Mouse (Mus musculus) CH12.LX (cell line): ENCODE results near the gene Chrm3. TPM values are rescaled to one million over a fixed set of nuclear protein-coding genes. Genes with fewer than 3 reads are reported as not detected.

ENCODE experiments used
- DNase-seq: peaks from one replicate; pipeline ENCODE4 v3.0.0-alpha.2; 2013; ENCODE audit errors: extremely low read depth
- H3K27ac ChIP-seq: 2 replicates; pipeline ENCODE4 v1.5.1; 2012; ENCODE audit warnings: low read depth, mild to moderate bottlenecking, control low read depth, moderate library complexity; ENCODE audit not compliant: insufficient read depth
- H3K27me3 ChIP-seq: replicated peaks from 2 replicates; pipeline ENCODE3; 2012; ENCODE audit warnings: inconsistent platforms
- H3K36me3 ChIP-seq, 2 experiments: replicated peaks in 1 of 2; 2 replicates each; pipeline versions ENCODE3 to v1.6.1; 2012; ENCODE audit warnings: inconsistent platforms in 1 of 2, low read length in 1 of 2, mild to moderate bottlenecking in 1 of 2, mixed read lengths in 1 of 2, moderate library complexity in 1 of 2; ENCODE audit not compliant: control insufficient read depth in 1 of 2, insufficient read depth in 1 of 2
- H3K4me1 ChIP-seq, 2 experiments: 2 replicates each; pipeline ENCODE4 v1.6.1; 2012; ENCODE audit warnings: inconsistent platforms in 1 of 2, moderate library complexity in 1 of 2; ENCODE audit not compliant: insufficient read depth in 2 of 2, control insufficient read depth in 1 of 2
- H3K4me2 ChIP-seq: 2 replicates; pipeline ENCODE4 v1.6.1; 2012; ENCODE audit warnings: low read depth, mild to moderate bottlenecking, control low read depth; ENCODE audit not compliant: poor library complexity, insufficient read depth, severe bottlenecking
- H3K4me3 ChIP-seq, 3 experiments: fragments of 150-350 bp in 1 of 3; sonication (generic) in 1 of 3; replicated peaks in 1 of 3; 2 replicates each; pipeline versions ENCODE3 to v1.5.1; 2011 to 2012; ENCODE audit warnings: low read depth in 2 of 3, low read length in 2 of 3, mild to moderate bottlenecking in 2 of 3, moderate library complexity in 2 of 3, control low read depth in 1 of 3, improper control_type of control experiment in 1 of 3, inconsistent platforms in 1 of 3, mixed read lengths in 1 of 3; ENCODE audit not compliant: poor library complexity in 1 of 3
- H3K79me2 ChIP-seq: replicated peaks from 2 replicates; pipeline ENCODE4 v1.6.1; 2012; ENCODE audit warnings: mild to moderate bottlenecking, moderate library complexity; ENCODE audit not compliant: control insufficient read depth, poor library complexity, insufficient read depth, severe bottlenecking; ENCODE audit errors: extremely low read depth
- H3K9ac ChIP-seq: 2 replicates; pipeline ENCODE4 v1.6.1; 2012; ENCODE audit warnings: low read depth, mild to moderate bottlenecking, control low read depth, moderate library complexity; ENCODE audit not compliant: insufficient read depth
- H3K9me3 ChIP-seq: replicated peaks from 2 replicates; pipeline ENCODE3; 2012; ENCODE audit warnings: low read length, inconsistent platforms, mixed read lengths
- CHD1 ChIP-seq: IDR thresholded peaks from 2 replicates; pipeline ENCODE4 v1.6.1; 2012; ENCODE audit warnings: low read depth, low read length, improper control_type of control experiment, inconsistent platforms
- CHD2 ChIP-seq: IDR thresholded peaks from 2 replicates; pipeline ENCODE4 v1.6.1; 2011; ENCODE audit warnings: low read length, improper control_type of control experiment
- E2F4 ChIP-seq: IDR thresholded peaks from 2 replicates; pipeline ENCODE4 v1.6.1; 2011; ENCODE audit warnings: low read depth, low read length, improper control_type of control experiment; ENCODE audit not compliant: insufficient replicate concordance
- ELF1 ChIP-seq: IDR thresholded peaks from 2 replicates; pipeline ENCODE4 v1.6.1; 2014; ENCODE audit warnings: low read depth, mild to moderate bottlenecking, inconsistent platforms, low read length, improper control_type of control experiment
- ETS1 ChIP-seq: conservative IDR thresholded peaks from 2 replicates; pipeline ENCODE4 v1.6.1; 2012; ENCODE audit warnings: low read depth, mild to moderate bottlenecking, inconsistent platforms, low read length, improper control_type of control experiment, moderate library complexity
- GABPA ChIP-seq: IDR thresholded peaks from 2 replicates; pipeline ENCODE4 v1.6.1; 2012; ENCODE audit warnings: low read depth, low read length, improper control_type of control experiment, inconsistent platforms; ENCODE audit not compliant: insufficient replicate concordance
- IRF4 ChIP-seq: IDR thresholded peaks from 2 replicates; pipeline ENCODE4 v1.6.1; 2014; ENCODE audit warnings: low read depth, mild to moderate bottlenecking, inconsistent platforms, low read length, improper control_type of control experiment
- JUN ChIP-seq: IDR thresholded peaks from 2 replicates; pipeline ENCODE4 v1.6.1; 2011; ENCODE audit warnings: low read depth, mild to moderate bottlenecking, low read length, improper control_type of control experiment, moderate library complexity; ENCODE audit not compliant: insufficient read depth
- JUND ChIP-seq: conservative IDR thresholded peaks from 2 replicates; pipeline ENCODE4 v1.6.1; 2011; ENCODE audit warnings: low read depth, low read length, improper control_type of control experiment
- KAT2A ChIP-seq: IDR thresholded peaks from 2 replicates; pipeline ENCODE4 v1.6.1; 2012; ENCODE audit warnings: low read length, improper control_type of control experiment, inconsistent platforms; ENCODE audit not compliant: insufficient replicate concordance
- MAFK ChIP-seq: IDR thresholded peaks from 2 replicates; pipeline ENCODE4 v1.6.1; 2011; ENCODE audit warnings: low read length, improper control_type of control experiment; ENCODE audit not compliant: insufficient replicate concordance
- MAZ ChIP-seq: IDR thresholded peaks from 2 replicates; pipeline ENCODE4 v1.6.1; 2012; ENCODE audit warnings: low read depth, mild to moderate bottlenecking, inconsistent platforms, low read length, improper control_type of control experiment, moderate library complexity
- MEF2A ChIP-seq: IDR thresholded peaks from 2 replicates; pipeline ENCODE4 v1.6.1; 2014; ENCODE audit warnings: low read depth, mild to moderate bottlenecking, inconsistent platforms, low read length, improper control_type of control experiment, borderline replicate concordance
- MXI1 ChIP-seq: IDR thresholded peaks from 2 replicates; pipeline ENCODE4 v1.6.1; 2011; ENCODE audit warnings: mild to moderate bottlenecking, low read depth, low read length, improper control_type of control experiment
- MYC ChIP-seq: IDR thresholded peaks from 2 replicates; pipeline ENCODE4 v1.6.1; 2011; ENCODE audit warnings: low read depth, mild to moderate bottlenecking, improper control_type of control experiment, low read length
- NELFE ChIP-seq: IDR thresholded peaks from 2 replicates; pipeline ENCODE4 v1.6.1; 2011; ENCODE audit warnings: low read depth, low read length, improper control_type of control experiment
- NRF1 ChIP-seq: IDR thresholded peaks from 2 replicates; pipeline ENCODE4 v1.6.1; 2014; ENCODE audit warnings: low read depth, mild to moderate bottlenecking, inconsistent platforms, low read length, improper control_type of control experiment, moderate library complexity
- PAX5 ChIP-seq: IDR thresholded peaks from 2 replicates; pipeline ENCODE4 v1.6.1; 2012; ENCODE audit warnings: low read length, inconsistent platforms, mixed read lengths
- POLR2A ChIP-seq: IDR thresholded peaks from 2 replicates; pipeline ENCODE4 v1.6.1; 2011; ENCODE audit warnings: low read depth, mild to moderate bottlenecking, improper control_type of control experiment, low read length
- POLR2AphosphoS2 ChIP-seq: IDR thresholded peaks from 2 replicates; pipeline ENCODE4 v1.6.1; 2011; ENCODE audit warnings: low read depth, low read length, improper control_type of control experiment
- RAD21 ChIP-seq: IDR thresholded peaks from 2 replicates; pipeline ENCODE4 v1.6.1; 2011; ENCODE audit warnings: low read depth, mild to moderate bottlenecking, low read length, improper control_type of control experiment, moderate library complexity
- RCOR1 ChIP-seq: conservative IDR thresholded peaks from 2 replicates; pipeline ENCODE4 v1.6.1; 2012; ENCODE audit warnings: low read depth, mild to moderate bottlenecking, inconsistent platforms, low read length, improper control_type of control experiment
- SMC3 ChIP-seq: IDR thresholded peaks from 2 replicates; pipeline ENCODE4 v1.6.1; 2011; ENCODE audit warnings: low read depth, low read length, improper control_type of control experiment
- TBP ChIP-seq: conservative IDR thresholded peaks from 2 replicates; pipeline ENCODE4 v1.6.1; 2011; ENCODE audit warnings: low read depth, low read length, improper control_type of control experiment
- UBTF ChIP-seq: IDR thresholded peaks from 2 replicates; pipeline ENCODE4 v1.6.1; 2012; ENCODE audit warnings: low read depth, mild to moderate bottlenecking, inconsistent platforms, low read length, improper control_type of control experiment, moderate library complexity
- ZMIZ1 ChIP-seq: IDR thresholded peaks from 2 replicates; pipeline ENCODE4 v1.6.1; 2012; ENCODE audit warnings: low read depth, mild to moderate bottlenecking, inconsistent platforms, low read length, improper control_type of control experiment
- dilution Hi-C: fragments of 300-500 bp; cut with MboI; formaldehyde crosslinking; loops from 2 replicates; pipeline ENCODE4 v1.14.3; 2020; ENCODE audit warnings: low sequenced_read_pairs; ENCODE audit not compliant: extremely low pct_unique_long_range_greater_than_20kb, extremely low pct_ligation_motif_present
- in situ Hi-C: fragments of 300-500 bp; cut with MboI; formaldehyde crosslinking; loops from 3 replicates; pipeline ENCODE4 v1.14.3; 2019; ENCODE audit warnings: low sequenced_read_pairs, low pct_ligation_motif_present, low pct_unique_long_range_greater_than_20kb, mixed read lengths
- polyA plus RNA-seq: library from polyadenylated mRNA; unstranded; fragments of >175 nt; gene quantifications from 2 replicates; pipeline ENCODE4 v1.2.1, GENCODE M21; 2012; ENCODE audit warnings: low read depth; ENCODE audit not compliant: insufficient read length
- total RNA-seq, 2 experiments: library from RNA; depleted of rRNA; stranded (reverse); fragments of 300-350 nt in 1 of 2; fragments of >200 nt in 1 of 2; gene quantifications; 2 replicates each; pipeline ENCODE4 v1.2.3; 2012 to 2014

The Chrm3 gene
- total and polyA plus RNA-seq, 3 experiments: not detected

GRCm38 (mm10) chr13:10220403-10220802 lies 140.2 kb downstream of the Chrm3 start:
- H3K4me2 ChIP-seq: no peak overlapping the region

DNA sequence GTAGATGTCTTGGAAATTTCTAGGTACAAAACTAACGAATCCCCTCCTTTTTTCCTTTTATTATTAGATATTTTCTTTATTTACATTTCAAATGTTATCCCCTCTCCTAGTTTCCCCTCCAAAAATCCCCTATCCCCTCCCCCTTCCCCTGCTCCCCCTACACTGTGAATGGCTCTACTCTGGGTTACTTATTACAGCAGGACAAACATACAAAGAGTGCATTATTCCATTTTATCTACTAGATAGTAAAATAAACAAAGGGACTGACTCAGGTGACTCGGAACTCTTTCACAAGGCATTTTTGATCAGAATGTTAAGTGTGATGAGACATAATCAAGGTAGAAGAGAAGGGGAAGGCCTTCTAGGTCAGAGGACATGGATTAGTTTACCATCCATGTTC lies 148.5 kb downstream of the Chrm3 start:
- Histone ChIP-seq H3K27ac (no peak overlapping the region), H3K4me3 (no peak overlapping the region), H3K79me2 (no peaks in the 10 kb centered on the region), H3K4me1 (peaks cover 0 to 5% of the 10 kb centered on the region in 2 experiments; a peak in 1 of 4 replicates)
- DNase-seq: no peak
- dilution Hi-C loops: no loop called here
- no peak for TF ChIP-seq KAT2A
- TF ChIP-seq IRF4: no peak
- TF ChIP-seq MXI1: no peak
- no peak for TF ChIP-seq POLR2A
- no peak for TF ChIP-seq JUND
- no peak for TF ChIP-seq ETS1
- TF ChIP-seq MYC: no peak
- TF ChIP-seq CHD2: no peak
- TF ChIP-seq E2F4: no peak
- no peak for TF ChIP-seq CHD1
- no peak for TF ChIP-seq GABPA
- no peak for TF ChIP-seq POLR2AphosphoS2
- TF ChIP-seq, all 38 proteins: peak for 0
- Histone ChIP-seq H3K4me2 (no peak overlapping the region), H3K9me3 (no peaks in the 10 kb centered on the region), H3K27me3 (no peaks in the 10 kb centered on the region), H3K36me3 (no peaks in the 10 kb centered on the region), H3K9ac (no peak overlapping the region)
- in situ Hi-C loops: no loop called here

More at GRCm38 (mm10) chr13:10220403-10220802, 140.2 kb downstream of the Chrm3 start:
- Histone ChIP-seq H3K4me3 (no peak overlapping the region), H3K4me1 (peaks cover 0 to 3% of the 10 kb centered on the region in 2 experiments; a peak in 1 of 4 replicates), H3K79me2 (no peaks in the 10 kb centered on the region), H3K27ac (no peak overlapping the region)
- dilution Hi-C loops: no loop called here
- no peak for TF ChIP-seq RAD21
- TF ChIP-seq MXI1: no peak
- TF ChIP-seq ELF1: no peak
- no peak for TF ChIP-seq PAX5
- no peak for TF ChIP-seq MEF2A
- TF ChIP-seq UBTF: no peak
- TF ChIP-seq NRF1: no peak
- no peak for TF ChIP-seq ZMIZ1
- TF ChIP-seq MAFK: no peak
- TF ChIP-seq MAZ: no peak
- TF ChIP-seq JUN: no peak
- TF ChIP-seq E2F4: no peak
- no peak for TF ChIP-seq TBP
- no peak for TF ChIP-seq SMC3
- TF ChIP-seq GABPA: no peak
- no peak for TF ChIP-seq RCOR1
- TF ChIP-seq NELFE: no peak
- TF ChIP-seq CHD1: no peak
- TF ChIP-seq KAT2A: no peak
- TF ChIP-seq POLR2AphosphoS2: no peak
- TF ChIP-seq, all 38 proteins: peak for 0
- Histone ChIP-seq H3K9ac (no peak overlapping the region), H3K27me3 (no peaks in the 10 kb centered on the region), H3K36me3 (no peaks in the 10 kb centered on the region), H3K9me3 (no peaks in the 10 kb centered on the region)
- in situ Hi-C loops: no loop called here
- no peak for DNase-seq
